Mouse (Mus musculus): ENCODE data around the gene Schip1. TPM values are rescaled to one million over a fixed set of nuclear protein-coding genes. Genes with fewer than 3 reads are reported as not detected.

The Schip1 gene
- polyA plus RNA-seq, 1 experiment, result 10.6 TPM

- Histone ChIP-seq H3K27me3 (replicated peaks; ENCODE audit: control insufficient read depth, insufficient read depth, low read length) (no peaks in the 10 kb centered on the region), H3K27ac (ENCODE audit: insufficient read depth, low read depth, low read length) (peak overlapping the region; percentile 98), H3K4me3 (ENCODE audit: insufficient read depth, low read depth, low read length) (peak overlapping the region; percentile 98), H3K4me1 (ENCODE audit: control insufficient read depth, insufficient read depth, low read length) (peaks cover 11% of the 10 kb centered on the region), H3K36me3 (ENCODE audit: control insufficient read depth, insufficient read depth, low read length) (no peaks in the 10 kb centered on the region)
- DNase-seq, result peak; percentile 93
- 1% methylated on average over 70 of the region's 70 CpGs for WGBS
- TF ChIP-seq POLR2A (IDR thresholded peaks at IDR 0.05; ENCODE audit: low read depth, low read length) (peak; percentile 50), CTCF (conservative IDR thresholded peaks at IDR 0.05; ENCODE audit: insufficient read depth, insufficient read length, low read depth, low read length) (no peak)
Measured at GRCm38 (mm10) chr3:68493586-68494295, 429.1 kb downstream of the Schip1 start.

DNA sequence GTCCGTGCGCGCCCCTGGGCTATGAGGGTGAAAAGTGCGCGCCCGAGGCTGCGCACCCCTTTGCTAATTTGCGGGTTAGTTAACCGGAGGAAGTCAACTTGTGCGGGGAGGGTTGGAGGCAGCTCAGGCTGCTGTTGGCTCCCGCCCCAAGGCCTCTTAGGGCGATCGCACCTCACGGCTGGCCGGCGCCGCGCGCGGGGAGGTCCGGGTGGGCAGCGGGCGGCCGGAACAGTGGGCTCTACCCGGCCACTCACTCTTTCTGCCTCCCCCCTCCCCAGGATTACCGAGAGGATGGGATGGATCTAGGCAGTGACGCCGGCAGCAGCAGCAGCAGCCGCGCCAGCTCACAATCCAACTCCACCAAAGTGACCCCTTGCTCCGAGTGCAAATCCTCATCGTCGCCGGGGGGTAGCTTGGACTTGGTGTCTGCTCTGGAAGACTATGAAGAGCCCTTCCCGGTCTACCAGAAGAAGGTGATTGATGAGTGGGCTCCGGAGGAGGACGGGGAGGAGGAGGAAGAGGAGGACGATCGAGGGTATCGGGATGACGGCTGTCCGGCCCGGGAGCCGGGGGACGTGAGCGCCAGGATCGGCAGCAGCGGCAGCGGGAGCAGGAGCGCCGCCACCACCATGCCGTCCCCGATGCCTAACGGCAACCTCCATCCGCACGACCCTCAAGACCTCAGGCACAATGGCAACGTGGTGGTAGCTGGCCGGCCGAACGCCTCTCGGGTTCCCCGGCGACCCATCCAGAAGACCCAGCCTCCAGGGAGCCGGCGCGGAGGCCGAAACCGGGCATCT, 429.9 kb downstream of the Schip1 start:
- no peaks in the 10 kb centered on the region for H3K36me3 ChIP-seq (ENCODE audit: control insufficient read depth, insufficient read depth, low read length)
- peak overlapping the region; percentile 63 for H3K27ac ChIP-seq (ENCODE audit: insufficient read depth, low read depth, low read length)
- peak overlapping the region; percentile 98 for H3K4me3 ChIP-seq (ENCODE audit: insufficient read depth, low read depth, low read length)
- H3K27me3 ChIP-seq (replicated peaks; ENCODE audit: control insufficient read depth, insufficient read depth, low read length), result no peaks in the 10 kb centered on the region
- H3K4me1 ChIP-seq (ENCODE audit: control insufficient read depth, insufficient read depth, low read length), result peaks cover 11% of the 10 kb centered on the region
- WGBS, result under 1% methylated on average over 68 of the region's 68 CpGs
- DNase-seq, result no peak
- TF ChIP-seq POLR2A (IDR thresholded peaks at IDR 0.05; ENCODE audit: low read depth, low read length) (peak; percentile 13), CTCF (conservative IDR thresholded peaks at IDR 0.05; ENCODE audit: insufficient read depth, insufficient read length, low read depth, low read length) (no peak)

DNA sequence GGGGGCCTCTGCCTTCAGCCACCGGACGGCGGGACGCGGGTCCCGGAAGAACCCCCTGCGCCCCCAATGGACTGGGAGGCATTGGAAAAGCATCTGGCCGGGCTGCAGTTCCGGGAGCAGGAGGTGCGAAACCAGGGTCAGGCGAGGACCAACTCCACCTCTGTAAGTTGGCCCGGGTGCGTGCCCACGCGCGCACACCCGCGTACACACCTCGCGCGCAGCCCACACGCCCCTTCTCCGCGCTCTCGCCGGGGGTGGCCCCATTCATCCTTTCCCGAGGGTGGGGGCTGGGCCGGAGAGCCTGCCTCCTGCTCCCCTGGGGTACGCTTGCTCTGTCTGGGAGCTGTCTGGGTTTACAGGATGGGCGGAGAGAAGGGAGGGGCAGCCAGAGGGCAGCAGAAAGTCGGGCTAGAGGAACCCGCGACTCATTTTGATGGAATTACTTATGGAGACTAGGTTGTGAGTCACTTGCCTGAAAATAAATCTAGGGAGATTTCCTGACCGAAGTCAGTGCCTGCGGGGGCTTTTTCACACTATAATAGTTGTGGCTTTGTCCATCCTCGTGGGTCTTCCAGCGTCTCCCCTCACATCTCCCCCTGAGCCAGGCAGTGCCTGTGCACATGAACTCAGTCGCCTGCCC, 430.6 kb downstream of the Schip1 start:
- peaks cover 11% of the 10 kb centered on the region for H3K4me1 ChIP-seq (ENCODE audit: control insufficient read depth, insufficient read depth, low read length)

DNA sequence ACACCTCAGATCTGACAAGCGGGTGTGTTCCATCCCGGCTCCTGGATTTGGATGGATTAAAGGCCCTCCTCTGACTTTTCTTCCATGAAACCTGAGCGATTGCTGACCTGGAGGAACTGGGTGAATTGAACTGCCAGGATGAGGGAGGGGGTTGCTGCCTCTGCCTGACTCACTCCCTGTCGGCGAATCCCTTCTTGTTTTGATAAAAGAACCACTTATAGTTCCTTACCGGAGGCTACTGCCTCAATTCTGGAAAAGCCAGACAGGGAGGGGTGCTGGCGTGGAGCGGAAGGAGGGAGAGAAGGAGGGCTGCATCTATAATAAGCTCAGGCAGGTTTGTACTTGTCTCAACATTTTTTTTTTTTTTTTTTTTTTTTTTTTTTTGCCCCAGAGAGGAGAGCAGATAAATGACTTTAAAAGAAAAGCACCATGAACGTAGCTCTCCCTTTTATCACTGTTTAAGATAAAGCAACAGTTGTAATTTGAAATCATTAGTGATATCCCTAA, 431.2 kb downstream of the Schip1 start:
- no peaks in the 10 kb centered on the region for H3K27me3 ChIP-seq (replicated peaks; ENCODE audit: control insufficient read depth, insufficient read depth, low read length)
- peak; percentile 45 for DNase-seq
- peak overlapping the region; percentile 98 for H3K4me3 ChIP-seq (ENCODE audit: insufficient read depth, low read depth, low read length)
- WGBS, result 10% methylated on average over 9 of the region's 9 CpGs
- H3K36me3 ChIP-seq (ENCODE audit: control insufficient read depth, insufficient read depth, low read length), result no peaks in the 10 kb centered on the region
- peak overlapping the region; percentile 63 for H3K27ac ChIP-seq (ENCODE audit: insufficient read depth, low read depth, low read length)
- peaks cover 11% of the 10 kb centered on the region for H3K4me1 ChIP-seq (ENCODE audit: control insufficient read depth, insufficient read depth, low read length)
- TF ChIP-seq CTCF (conservative IDR thresholded peaks at IDR 0.05; ENCODE audit: insufficient read depth, insufficient read length, low read depth, low read length), result no peak
- TF ChIP-seq POLR2A (IDR thresholded peaks at IDR 0.05; ENCODE audit: low read depth, low read length), result no peak

More for the DNA sequence above, 430.6 kb downstream of the Schip1 start:
- H3K36me3 ChIP-seq (ENCODE audit: control insufficient read depth, insufficient read depth, low read length), result no peaks in the 10 kb centered on the region
- H3K4me3 ChIP-seq (ENCODE audit: insufficient read depth, low read depth, low read length), result peak overlapping the region; percentile 98
- 1% methylated on average over 38 of the region's 38 CpGs for WGBS
- peak; percentile 77 for DNase-seq
- no peaks in the 10 kb centered on the region for H3K27me3 ChIP-seq (replicated peaks; ENCODE audit: control insufficient read depth, insufficient read depth, low read length)
- H3K27ac ChIP-seq (ENCODE audit: insufficient read depth, low read depth, low read length), result peak overlapping the region; percentile 63
- TF ChIP-seq POLR2A (IDR thresholded peaks at IDR 0.05; ENCODE audit: low read depth, low read length) (no peak), CTCF (conservative IDR thresholded peaks at IDR 0.05; ENCODE audit: insufficient read depth, insufficient read length, low read depth, low read length) (no peak)

GRCm38 (mm10) chr3:68496513-68496912, 431.9 kb downstream of the Schip1 start:
- Histone ChIP-seq H3K27ac (ENCODE audit: insufficient read depth, low read depth, low read length) (peak overlapping the region; percentile 48), H3K4me3 (ENCODE audit: insufficient read depth, low read depth, low read length) (no peak overlapping the region), H3K4me1 (ENCODE audit: control insufficient read depth, insufficient read depth, low read length) (peaks cover 9% of the 10 kb centered on the region; the same call in 1 of the 2 replicates)

GRCm38 (mm10) chr3:68499532-68500152, 435.0 kb downstream of the Schip1 start:
- H3K27ac ChIP-seq (ENCODE audit: insufficient read depth, low read depth, low read length), result no peak overlapping the region
- H3K27me3 ChIP-seq (replicated peaks; ENCODE audit: control insufficient read depth, insufficient read depth, low read length), result no peaks in the 10 kb centered on the region
- TF ChIP-seq CTCF (conservative IDR thresholded peaks at IDR 0.05; ENCODE audit: insufficient read depth, insufficient read length, low read depth, low read length) (no peak), POLR2A (IDR thresholded peaks at IDR 0.05; ENCODE audit: low read depth, low read length) (no peak)
- DNase-seq, result no peak
- H3K4me3 ChIP-seq (ENCODE audit: insufficient read depth, low read depth, low read length), result no peak overlapping the region
- WGBS, result 77% methylated on average over 6 of the region's 6 CpGs
- no peaks in the 10 kb centered on the region for H3K36me3 ChIP-seq (ENCODE audit: control insufficient read depth, insufficient read depth, low read length)
- peaks cover 6% of the 10 kb centered on the region; the same call in 1 of the 2 replicates for H3K4me1 ChIP-seq (ENCODE audit: control insufficient read depth, insufficient read depth, low read length)

More at GRCm38 (mm10) chr3:68496513-68496912, 431.9 kb downstream of the Schip1 start:
- TF ChIP-seq POLR2A (IDR thresholded peaks at IDR 0.05; ENCODE audit: low read depth, low read length) (no peak), CTCF (conservative IDR thresholded peaks at IDR 0.05; ENCODE audit: insufficient read depth, insufficient read length, low read depth, low read length) (no peak)
- no peak for DNase-seq
- no peaks in the 10 kb centered on the region for H3K36me3 ChIP-seq (ENCODE audit: control insufficient read depth, insufficient read depth, low read length)
- H3K27me3 ChIP-seq (replicated peaks; ENCODE audit: control insufficient read depth, insufficient read depth, low read length), result no peaks in the 10 kb centered on the region
- 48% methylated on average over 6 of the region's 6 CpGs for WGBS

Measured in kidney, adult 2 months (tissue).